Mouse (Mus musculus) liver, embryonic 14.5 days (tissue): ENCODE data around the gene Cul7.

Source experiments
- CTCF ChIP-seq: IDR thresholded peaks from 2 replicates; pipeline ENCODE4 v1.5.1; 2016; ENCODE audit warnings: antibody characterized with exemption, low read depth, control low read depth
- EP300 ChIP-seq: IDR thresholded peaks from 2 replicates; pipeline ENCODE4 v1.6.1; 2016; ENCODE audit warnings: antibody characterized with exemption, low read depth

- TF ChIP-seq CTCF, result no peak
- no peak for TF ChIP-seq EP300
These were observed 326 bp upstream of the Cul7 start for GRCm38 (mm10) chr17:46649811-46650210.
